Comparison of ENCODE assay signal across 10 mouse cellular contexts in genomic region chr6:98132931-98133330, GRCm38 (mm10).
A peak's percentile ranks its signal among the peaks of the same experiment; 100 is the strongest.
DNase-seq lines count a peak whose midpoint lies in the region; ATAC-seq lines count a peak whose summit lies in the region.
"Had no signal": no experiment of that assay in that cellular context is flagged by ENCODE, and none has a peak within 500 bp of the region (broad histone marks: within the 10 kb centered on the region; RNA-seq: fewer than 3 reads in every experiment).

No protein-coding gene starts in this region.

- no peak overlapping the region for H3K4me3 ChIP-seq in forebrain, embryonic 13.5 days
- no peak overlapping the region for H3K4me3 ChIP-seq in forebrain, embryonic 12.5 days (replicated peaks)
- no peak overlapping the region for H3K4me3 ChIP-seq in midbrain, embryonic 14.5 days (replicated peaks; ENCODE audit: low read depth, low read length)
- H3K4me3 ChIP-seq in midbrain, embryonic 15.5 days = no peak overlapping the region
- H3K4me3 ChIP-seq: heart, embryonic 13.5 days had no signal

- H3K4me2 ChIP-seq in forebrain, embryonic 13.5 days = no peak overlapping the region
- no peak overlapping the region for H3K4me2 ChIP-seq in forebrain, embryonic 12.5 days
- H3K4me2 ChIP-seq in midbrain, embryonic 14.5 days (ENCODE audit: low read length) = no peak overlapping the region
- no peak overlapping the region for H3K4me2 ChIP-seq in midbrain, embryonic 15.5 days
- H3K4me2 ChIP-seq: heart, embryonic 13.5 days had no signal

- H3K27me3 ChIP-seq in forebrain, embryonic 13.5 days = no peaks in the 10 kb centered on the region
- 0 out of 2 replicates have a peak, but pooled peaks cover 4% of the 10 kb centered on the region for H3K27me3 ChIP-seq in forebrain, embryonic 12.5 days
- no peaks in the 10 kb centered on the region for H3K27me3 ChIP-seq in midbrain, embryonic 14.5 days (ENCODE audit: control insufficient read depth, insufficient read depth, low read length)
- H3K27me3 ChIP-seq in midbrain, embryonic 15.5 days (replicated peaks) = no peaks in the 10 kb centered on the region

- H3K36me3 ChIP-seq in forebrain, embryonic 13.5 days (ENCODE audit: poor library complexity, severe bottlenecking) = no peaks in the 10 kb centered on the region
- no peaks in the 10 kb centered on the region for H3K36me3 ChIP-seq in forebrain, embryonic 12.5 days (replicated peaks)
- no peaks in the 10 kb centered on the region for H3K36me3 ChIP-seq in midbrain, embryonic 14.5 days (ENCODE audit: control insufficient read depth, insufficient read depth, low read length)
- no peaks in the 10 kb centered on the region for H3K36me3 ChIP-seq in midbrain, embryonic 15.5 days (replicated peaks)
- H3K36me3 ChIP-seq: G1E; heart, embryonic 13.5 days had no signal

- peak; percentile 71; the same call in 1 of the 2 replicates for ATAC-seq in forebrain, embryonic 13.5 days
- ATAC-seq in forebrain, embryonic 12.5 days (ENCODE audit: low FRiP score) = no peak
- ATAC-seq in midbrain, embryonic 14.5 days (ENCODE audit: low FRiP score, low TSS enrichment) = no peak
- ATAC-seq in midbrain, embryonic 15.5 days (replicated peaks) = no peak; the same call in 1 of the 2 replicates

- 20% methylated on average over 2 of the region's 2 CpGs for WGBS in forebrain, embryonic 13.5 days
- WGBS in forebrain, embryonic 12.5 days = 37% methylated on average over 2 of the region's 2 CpGs
- WGBS in midbrain, embryonic 14.5 days = 29% methylated on average over 2 of the region's 2 CpGs
- WGBS in midbrain, embryonic 15.5 days = 17% methylated on average over 2 of the region's 2 CpGs

- H3K4me1 ChIP-seq in forebrain, embryonic 13.5 days = no peaks in the 10 kb centered on the region
- H3K4me1 ChIP-seq in forebrain, embryonic 12.5 days = no peaks in the 10 kb centered on the region
- H3K4me1 ChIP-seq in midbrain, embryonic 14.5 days (ENCODE audit: control insufficient read depth, insufficient read depth, low read length) = no peaks in the 10 kb centered on the region
- no peaks in the 10 kb centered on the region for H3K4me1 ChIP-seq in midbrain, embryonic 15.5 days
- H3K4me1 ChIP-seq: heart, embryonic 13.5 days had no signal

- H3K27ac ChIP-seq in forebrain, embryonic 13.5 days = no peak overlapping the region
- no peak overlapping the region for H3K27ac ChIP-seq in forebrain, embryonic 12.5 days
- H3K27ac ChIP-seq in midbrain, embryonic 14.5 days (replicated peaks; ENCODE audit: low read depth, low read length) = no peak overlapping the region
- no peak overlapping the region for H3K27ac ChIP-seq in midbrain, embryonic 15.5 days
- H3K27ac ChIP-seq: heart, embryonic 13.5 days had no signal

- H3K9me3 ChIP-seq in forebrain, embryonic 13.5 days (replicated peaks) = no peaks in the 10 kb centered on the region
- no peaks in the 10 kb centered on the region for H3K9me3 ChIP-seq in forebrain, embryonic 12.5 days
- no peaks in the 10 kb centered on the region for H3K9me3 ChIP-seq in midbrain, embryonic 14.5 days (ENCODE audit: control insufficient read depth, low read length)
- H3K9me3 ChIP-seq in midbrain, embryonic 15.5 days = no peaks in the 10 kb centered on the region
- H3K9me3 ChIP-seq: heart, embryonic 13.5 days had no signal

- no peak overlapping the region for H3K9ac ChIP-seq in forebrain, embryonic 13.5 days
- no peak overlapping the region for H3K9ac ChIP-seq in forebrain, embryonic 12.5 days
- no peak overlapping the region for H3K9ac ChIP-seq in midbrain, embryonic 14.5 days (replicated peaks; ENCODE audit: low read length)
- no peak overlapping the region for H3K9ac ChIP-seq in midbrain, embryonic 15.5 days
- H3K9ac ChIP-seq: heart, embryonic 13.5 days had no signal

- peak; percentile 84 for DNase-seq in midbrain, embryonic 14.5 days
- DNase-seq in frontal cortex, postnatal 25 days (ENCODE audit: low spot score in 2 of 2) = peak; percentile 14 to 47
- peak; percentile 33 for DNase-seq in mesoderm, embryonic 11.5 days (ENCODE audit: low read depth, low spot score)
- no peak for DNase-seq in spleen, postnatal 10 days (ENCODE audit: low spot score in 2 of 2)
- DNase-seq in ovary, postnatal 10 days (ENCODE audit: low spot score) = no peak

Comparison
In these comparisons a context has a peak if more than half of its experiments do, and no peak if none do; other contexts are left out.
1. DNase-seq: peak in midbrain, embryonic 14.5 days (single experiment), frontal cortex, postnatal 25 days (2 of 2) and mesoderm, embryonic 11.5 days (single experiment); none in spleen, postnatal 10 days (0 of 2) and ovary, postnatal 10 days (single experiment).